Mouse (Mus musculus) cerebellum, adult 18-20 months (tissue): ENCODE data around the gene Camta2.

Experiments used
- DNase-seq, 2 experiments: peaks; one replicate each; pipeline ENCODE4 v3.0.0; 2021

Gene Camta2

GRCm38 (mm10) chr11:70687601-70688199 lies at the start of gene Camta2:
TSS of gene Camta2 (minus strand) at chr11:70688105.
- peak; percentile 90 to 91 for DNase-seq

- no peak for DNase-seq
Measured at GRCm38 (mm10) chr11:70733256-70733655, 45.4 kb upstream of the Camta2 start.

- peak in 1 of 2 experiments; percentile 16 for DNase-seq
Measured at GRCm38 (mm10) chr11:70731178-70731577, 43.3 kb upstream of the Camta2 start.

GRCm38 (mm10) chr11:70730427-70731038 lies 42.6 kb upstream of the Camta2 start:
- DNase-seq, result no peak

DNA sequence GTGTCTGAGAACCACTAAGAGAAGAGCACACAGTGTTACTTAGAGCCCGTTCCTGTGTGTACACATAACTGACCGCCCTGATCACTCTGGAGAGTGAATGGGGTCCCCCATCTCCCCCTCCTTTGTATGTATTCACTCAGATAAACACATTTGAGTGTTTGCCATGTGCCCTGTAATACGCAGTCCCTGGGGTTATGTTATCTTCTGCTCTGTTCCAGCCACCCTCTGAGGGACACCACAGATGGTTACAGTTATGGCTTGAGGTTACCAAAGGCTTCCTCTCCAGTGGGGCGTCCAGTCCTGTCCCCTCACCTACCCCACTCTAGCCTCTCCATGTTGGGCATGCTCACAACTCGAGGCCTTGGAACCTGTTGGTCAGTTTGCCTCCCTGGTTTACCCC lies 39.5 kb upstream of the Camta2 start:
- no peak for DNase-seq

- no peak for DNase-seq
Measured at GRCm38 (mm10) chr11:70726585-70726984, 38.7 kb upstream of the Camta2 start.

- DNase-seq, result no peak
Measured at GRCm38 (mm10) chr11:70724706-70725105, 36.8 kb upstream of the Camta2 start.

- DNase-seq, result no peak
Measured at GRCm38 (mm10) chr11:70721072-70721471, 33.2 kb upstream of the Camta2 start.

- DNase-seq, result no peak
Measured at GRCm38 (mm10) chr11:70720567-70720966, 32.7 kb upstream of the Camta2 start.

DNA sequence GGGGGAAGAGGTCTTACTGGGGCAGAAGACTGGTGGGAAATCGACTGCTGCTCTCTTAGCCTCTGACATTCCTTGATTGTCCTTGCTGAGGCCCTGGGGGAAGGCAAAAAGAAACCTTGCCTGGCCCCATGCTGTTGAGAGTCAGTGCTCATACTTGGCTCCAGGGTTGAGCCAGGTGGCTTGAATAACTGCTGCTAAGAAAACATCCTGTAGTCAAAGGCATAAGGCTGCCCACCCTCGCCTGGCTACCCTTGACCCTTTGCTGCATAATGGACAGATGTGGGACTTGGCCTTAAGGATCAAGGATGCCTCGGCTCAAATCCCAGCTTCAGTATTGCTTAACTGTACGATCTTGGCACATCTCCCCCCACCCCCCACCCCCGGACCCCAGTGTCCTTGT lies 30.6 kb upstream of the Camta2 start:
- DNase-seq, result no peak

- DNase-seq, result no peak
Measured at GRCm38 (mm10) chr11:70715832-70716231, 27.9 kb upstream of the Camta2 start.

GRCm38 (mm10) chr11:70713222-70713621 lies 25.3 kb upstream of the Camta2 start:
- no peak for DNase-seq

DNA sequence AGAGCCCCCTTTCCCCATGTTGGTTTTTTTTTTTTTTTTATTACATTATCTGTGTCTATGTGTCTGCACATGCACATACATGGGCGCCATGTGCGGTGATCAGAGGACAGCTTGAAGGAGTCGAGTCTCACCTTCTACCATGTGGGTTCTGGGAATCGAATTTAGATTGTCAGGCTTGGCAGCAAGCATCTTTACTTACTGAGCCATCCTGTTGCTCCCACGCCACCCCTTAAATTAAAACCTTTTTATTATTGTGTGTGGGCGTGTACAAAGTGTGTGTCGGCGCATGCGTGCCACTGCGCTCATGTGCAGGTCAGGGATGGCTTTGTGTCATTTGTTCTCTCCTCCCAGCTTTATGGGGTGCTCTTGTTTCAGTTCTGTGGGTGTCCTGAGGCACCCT lies 23.1 kb upstream of the Camta2 start:
- no peak for DNase-seq

DNA sequence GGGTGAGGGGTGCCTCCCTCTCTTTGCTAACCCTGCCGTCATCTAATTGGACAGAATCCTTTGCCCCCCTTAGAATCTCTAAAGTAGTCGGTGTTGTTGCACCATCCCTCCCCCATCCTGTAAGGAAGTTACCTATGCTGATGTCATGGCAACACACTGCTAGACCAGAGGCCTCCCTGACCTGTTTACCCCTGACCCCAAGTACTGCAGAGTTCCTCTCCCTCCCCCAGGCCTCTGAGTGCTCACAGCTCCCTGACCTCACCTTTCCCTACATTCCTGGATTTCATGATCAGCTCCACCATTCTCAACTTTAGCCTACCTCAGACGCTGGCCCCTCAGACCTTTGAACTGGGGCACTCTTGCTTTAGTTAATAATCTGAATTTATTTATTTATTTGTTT lies 18.2 kb upstream of the Camta2 start:
- DNase-seq, result no peak

GRCm38 (mm10) chr11:70702781-70703180 lies 14.9 kb upstream of the Camta2 start:
- no peak for DNase-seq

DNA sequence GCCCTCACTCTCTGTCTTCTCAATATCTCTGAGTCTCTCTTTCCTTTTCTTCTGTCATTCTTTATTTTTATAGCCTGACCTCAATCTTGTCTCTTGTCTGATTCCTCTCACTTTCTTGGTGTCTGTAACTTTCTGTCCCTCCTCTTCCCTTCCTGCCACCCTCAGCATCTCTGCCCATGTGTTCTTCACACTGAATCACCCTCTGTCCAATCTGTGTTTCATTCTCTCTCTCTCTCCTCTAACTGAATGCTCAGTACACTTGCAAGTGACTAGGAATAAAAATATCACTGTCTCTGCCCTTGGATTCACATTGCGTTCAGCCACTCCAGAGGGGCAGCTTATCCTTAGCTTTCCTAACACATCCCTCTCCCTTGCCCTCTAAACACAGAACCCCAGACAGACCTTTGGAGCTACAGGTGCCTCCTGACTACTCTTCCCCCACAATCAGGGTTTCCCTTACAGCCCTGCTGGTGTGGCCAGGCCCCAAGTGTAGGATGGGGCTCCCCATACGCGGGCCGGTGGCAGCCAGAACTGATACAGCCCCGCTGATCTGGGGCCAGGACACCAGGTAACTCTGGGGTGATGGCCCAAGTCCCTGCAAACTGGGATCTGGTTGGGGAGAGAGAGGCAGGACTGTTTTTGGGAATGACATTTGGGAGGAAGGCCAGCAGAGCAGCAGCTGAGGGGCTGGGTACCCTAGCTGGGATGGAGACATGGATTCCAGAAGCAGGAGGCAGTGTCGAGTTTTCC lies 14.3 kb upstream of the Camta2 start:
- DNase-seq, result no peak

GRCm38 (mm10) chr11:70701221-70701955 lies 13.5 kb upstream of the Camta2 start:
- DNase-seq, result no peak

DNA sequence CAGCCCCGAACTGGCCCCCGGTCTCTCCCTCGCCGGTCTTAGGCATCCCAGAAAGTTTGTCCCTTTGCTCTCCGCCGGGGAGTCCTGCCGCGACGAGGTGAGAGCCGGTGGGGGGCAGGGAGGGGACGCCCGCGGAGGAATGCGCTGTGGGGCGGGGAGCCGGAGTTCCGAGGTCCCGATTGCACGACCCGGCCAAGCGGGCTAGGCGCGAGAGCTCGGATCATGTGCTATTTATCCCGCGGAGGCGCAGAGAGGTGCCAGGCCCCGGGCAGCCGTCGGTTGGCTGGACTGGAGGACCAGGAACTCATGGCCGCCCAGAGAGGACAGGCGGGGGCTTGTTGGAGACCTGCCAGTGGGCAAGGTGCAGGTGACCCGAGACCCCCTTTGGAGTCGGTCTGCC lies 12.7 kb upstream of the Camta2 start:
- DNase-seq, result peak; percentile 55 to 72

DNA sequence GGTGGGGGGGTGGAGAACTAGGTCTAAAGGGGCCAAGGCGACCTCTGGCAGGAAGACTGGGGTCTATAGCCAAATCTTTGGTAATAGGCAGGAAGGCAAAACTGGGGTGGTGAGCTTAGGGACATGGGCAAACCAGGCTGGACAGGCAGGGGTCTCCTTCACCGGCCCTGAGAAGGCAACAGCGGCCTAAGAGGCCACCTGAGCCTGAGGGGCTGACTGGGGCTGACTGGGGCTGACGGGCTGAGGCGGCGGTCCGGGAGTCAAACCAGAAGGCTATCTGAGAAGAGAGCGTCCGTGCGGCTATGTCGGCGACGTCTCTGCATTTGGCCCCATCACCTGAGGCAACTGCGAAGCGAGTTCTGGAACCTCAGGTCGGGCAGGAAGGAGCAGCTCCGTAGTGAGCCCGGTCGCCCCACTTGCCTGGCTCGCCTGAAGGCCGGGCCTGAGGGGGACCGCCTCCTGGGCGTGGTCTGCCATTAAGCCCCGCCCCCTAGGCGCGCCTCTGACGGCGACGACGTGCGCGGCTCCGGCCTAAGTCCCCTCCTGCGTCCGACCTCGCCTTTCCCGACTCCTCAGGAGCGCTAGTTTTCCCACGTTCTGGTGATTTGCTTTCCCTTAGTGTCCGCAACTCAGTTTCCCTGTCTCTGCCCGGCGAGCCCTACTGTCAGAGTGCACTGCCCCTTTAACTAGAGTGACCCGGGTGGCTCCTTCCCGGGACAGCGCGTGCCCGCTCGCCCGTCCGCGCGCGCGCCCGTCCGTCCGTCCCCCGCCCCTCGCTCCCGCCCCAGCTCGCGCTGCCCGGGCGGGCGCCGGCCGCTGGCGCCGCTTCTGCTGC lies 12.0 kb upstream of the Camta2 start, which contains the start of the genes Inca1 and Kif1c:
Gene Inca1 (minus strand): TSS at position 434 of the 835 bp plus-strand sequence.
Gene Kif1c (plus strand): TSS at position 827 of the 835 bp plus-strand sequence.
- peak; percentile 94 to 99 for DNase-seq

DNA sequence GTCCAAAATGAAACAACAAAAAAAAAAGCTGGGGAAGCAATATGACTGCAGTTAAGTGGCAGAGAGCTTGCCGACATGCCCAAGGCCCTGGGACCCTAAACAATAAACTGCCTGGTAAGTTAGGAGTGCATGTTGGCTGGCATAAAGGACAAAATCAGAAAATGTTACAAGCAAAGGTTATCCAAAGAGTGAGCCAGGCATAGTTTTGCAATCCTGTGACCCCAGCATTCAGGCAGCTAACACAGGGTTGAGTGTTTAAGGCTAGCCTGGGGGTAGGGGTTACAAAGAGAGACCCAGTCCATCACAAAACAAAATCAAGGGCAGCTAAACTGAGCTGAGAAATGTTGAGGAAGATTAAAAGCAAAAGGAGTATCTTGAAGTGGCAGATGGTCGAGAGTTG lies 11.1 kb upstream of the Camta2 start:
- DNase-seq, result no peak

- no peak for DNase-seq
Measured at GRCm38 (mm10) chr11:70697376-70697775, 9.5 kb upstream of the Camta2 start.

GRCm38 (mm10) chr11:70693504-70693903 lies 5.6 kb upstream of the Camta2 start:
- no peak for DNase-seq
